Mouse (Mus musculus): ENCODE measurements around the gene Otog.

DNA sequence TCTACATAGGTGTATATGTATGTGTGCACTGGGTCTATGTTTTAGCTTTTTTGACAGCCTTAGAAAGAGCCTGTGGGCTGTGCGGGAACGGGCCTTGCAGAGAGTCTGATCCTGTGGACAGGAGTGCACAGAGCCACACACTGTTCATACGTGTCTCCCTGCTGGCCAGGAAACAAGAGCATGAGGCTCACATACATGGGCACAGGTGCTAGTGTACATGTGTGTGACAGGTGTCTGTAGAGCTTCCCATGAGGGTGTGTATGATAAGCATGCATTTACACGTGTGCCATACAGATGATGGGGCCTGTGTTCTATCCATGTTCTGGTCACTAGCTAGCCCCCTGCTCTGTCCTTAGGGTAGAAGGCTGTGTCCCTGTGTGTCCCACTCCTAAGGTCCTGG is 45.6 kb downstream of the Otog start:
- TF ChIP-seq CTCF (IDR thresholded peaks at IDR 0.05; ENCODE audit: control insufficient read depth, insufficient read depth, insufficient replicate concordance, low read depth, low read length) (no peak), POLR2A (IDR thresholded peaks at IDR 0.05; ENCODE audit: control insufficient read depth, low read depth, low read length) (no peak)

All from testis, adult 2 months (tissue).